Mouse (Mus musculus) olfactory bulb, adult 2 months (tissue): ENCODE data around the gene Cacna2d2.

ENCODE experiments used
- CTCF ChIP-seq: fragments of 200-500 bp; IDR thresholded peaks from 2 replicates; pipeline ENCODE4 v1.5.1; 2012; ENCODE audit warnings: low read depth, mild to moderate bottlenecking, low read length, moderate library complexity; ENCODE audit not compliant: insufficient read depth
- POLR2A ChIP-seq: fragments of 200-500 bp; IDR thresholded peaks from 2 replicates; pipeline ENCODE4 v1.6.1; 2012; ENCODE audit warnings: mild to moderate bottlenecking, low read depth, low read length, moderate library complexity; ENCODE audit not compliant: insufficient read depth

- TF ChIP-seq CTCF: no peak
- TF ChIP-seq POLR2A: no peak
These were observed 27.0 kb upstream of the Cacna2d2 start for GRCm38 (mm10) chr9:107372441-107372840.
